Mouse (Mus musculus) T-cell, adult 2 months (primary cell): Measurements from ENCODE around the gene Susd4.

Experiments
- DNase-seq: peaks from one replicate; pipeline ENCODE4 v3.0.0; 2022; ENCODE audit warnings: low spot score

Susd4 gene

GRCm38 (mm10) chr1:182763716-182764461 is at the start of gene Susd4:
Gene Susd4 (plus strand): TSS chr1:182763860.
- peak; percentile 83 for DNase-seq

GRCm38 (mm10) chr1:182714236-182714935 is 49.3 kb upstream of the Susd4 start:
- DNase-seq: no peak

- no peak for DNase-seq
Measured at GRCm38 (mm10) chr1:182727541-182727940, 36.1 kb upstream of the Susd4 start.

DNA sequence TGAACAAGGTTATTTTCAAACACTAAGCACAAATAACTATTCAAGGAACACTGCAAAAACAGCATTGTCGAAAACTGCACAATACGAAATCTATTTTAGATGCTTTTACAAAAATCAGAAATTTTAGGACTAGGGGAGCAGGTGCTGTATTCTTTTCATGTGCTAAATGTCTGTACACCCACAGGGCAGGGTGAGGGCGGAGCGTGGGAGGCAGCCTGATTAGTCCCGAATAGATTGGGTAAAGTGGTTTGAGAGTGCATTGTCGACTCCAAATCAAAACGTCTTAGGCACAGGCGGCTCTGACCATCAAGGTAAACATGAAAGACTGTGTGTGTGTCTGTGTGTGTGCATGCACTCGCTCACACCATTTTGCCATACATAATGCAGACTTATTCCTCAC is 34.7 kb upstream of the Susd4 start:
- DNase-seq: no peak

GRCm38 (mm10) chr1:182732695-182733094 is 31.0 kb upstream of the Susd4 start:
- DNase-seq: no peak

- DNase-seq: no peak
Measured at GRCm38 (mm10) chr1:182735891-182736290, 27.8 kb upstream of the Susd4 start.

GRCm38 (mm10) chr1:182747081-182747480 is 16.6 kb upstream of the Susd4 start:
- no peak for DNase-seq

- no peak for DNase-seq
Measured at GRCm38 (mm10) chr1:182747834-182748233, 15.8 kb upstream of the Susd4 start.

DNA sequence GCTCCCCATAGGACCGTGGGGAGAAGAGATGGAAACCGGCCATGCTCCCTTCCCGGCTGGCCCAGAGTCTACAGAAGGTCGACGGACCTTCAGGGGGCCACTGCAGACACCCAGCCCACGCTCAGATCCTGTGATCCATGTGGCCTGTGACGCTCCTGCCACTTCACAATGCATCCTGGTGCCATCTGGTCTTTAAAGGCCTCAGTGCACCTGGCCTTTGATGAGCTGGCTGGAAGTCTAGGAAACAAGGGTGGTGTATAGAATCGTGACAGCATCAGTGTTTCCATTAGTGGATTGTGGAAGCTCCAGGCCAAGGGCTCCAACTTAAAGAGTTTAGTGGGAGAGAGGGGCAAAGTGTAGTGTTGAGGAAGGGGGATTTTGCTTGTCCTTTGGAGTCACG is 14.6 kb upstream of the Susd4 start, which contains the start of gene Ccdc185:
Gene Ccdc185, minus strand, starts transcription at position 101 of the 400 bp plus-strand sequence.
- DNase-seq: no peak

- DNase-seq: no peak
Measured at GRCm38 (mm10) chr1:182751301-182751700, 12.4 kb upstream of the Susd4 start.

- no peak for DNase-seq
Measured at GRCm38 (mm10) chr1:182753694-182754093, 10.0 kb upstream of the Susd4 start.

DNA sequence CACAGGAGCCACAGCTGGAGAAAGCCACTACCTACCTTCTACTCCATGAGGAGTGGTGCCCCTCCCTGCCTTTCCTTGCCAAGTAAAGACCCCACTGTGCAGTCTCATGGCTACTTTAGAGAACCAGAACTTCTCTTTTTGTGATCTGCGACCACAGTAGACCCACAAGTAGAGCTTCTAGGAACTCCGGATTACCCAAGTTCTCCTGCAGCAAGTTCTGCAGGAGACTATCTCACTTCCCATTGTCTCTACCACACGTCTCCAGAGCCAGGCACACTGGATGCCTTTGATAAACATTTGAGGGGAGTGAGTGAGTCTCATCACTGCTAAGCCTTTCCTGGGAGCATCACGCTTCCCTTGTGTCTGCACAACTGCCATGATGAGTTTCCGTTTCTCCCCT is 8.8 kb upstream of the Susd4 start:
- no peak for DNase-seq

GRCm38 (mm10) chr1:182758783-182759182 is 4.9 kb upstream of the Susd4 start:
- no peak for DNase-seq

DNA sequence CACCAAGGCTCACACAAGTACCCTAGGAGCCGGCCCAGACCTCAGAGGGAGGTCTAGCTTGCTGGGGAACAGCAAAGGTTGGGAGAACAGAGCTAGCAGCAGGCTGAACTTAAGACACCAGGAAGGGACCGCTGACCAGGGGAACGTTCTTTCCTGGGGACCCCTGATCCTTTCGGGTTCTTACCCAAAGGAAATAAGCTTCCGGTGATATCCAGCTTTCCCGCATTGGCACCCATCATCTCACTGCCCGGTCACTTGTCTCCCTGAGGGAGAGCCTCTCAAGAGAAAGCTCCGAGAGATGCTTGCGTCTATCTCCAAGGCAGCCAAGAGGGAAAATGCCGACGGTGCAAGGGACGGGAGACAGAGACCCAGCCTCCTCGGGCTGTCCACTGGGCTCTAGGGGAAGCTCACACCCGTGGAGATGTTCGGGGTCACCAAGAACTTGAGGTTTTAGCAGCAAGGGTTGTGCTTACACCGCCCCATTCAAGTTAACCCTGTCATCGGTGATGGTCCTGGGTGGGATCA is 407 bp upstream of the Susd4 start:
- DNase-seq: no peak

- no peak for DNase-seq
Measured at GRCm38 (mm10) chr1:182764541-182765281, 1.1 kb downstream of the Susd4 start.

DNA sequence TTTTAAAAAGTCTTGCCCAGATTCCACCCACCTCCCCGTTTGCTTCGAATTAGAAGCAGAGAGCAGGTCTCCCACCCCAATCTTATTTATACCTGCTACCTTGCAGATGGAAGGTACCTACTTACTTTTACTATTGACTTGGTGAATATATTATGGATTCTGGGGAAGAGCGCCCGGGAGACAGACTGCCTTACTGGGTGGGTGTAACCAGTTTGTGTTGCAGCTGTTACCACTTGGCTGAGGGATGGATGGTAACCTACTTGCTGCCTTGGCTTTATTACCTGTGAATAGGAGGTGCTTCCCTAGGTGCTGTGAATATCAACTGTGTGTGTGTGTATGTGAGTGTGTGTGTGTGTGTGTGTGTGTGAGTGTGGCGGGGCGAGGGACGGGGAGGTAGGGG is 11.9 kb downstream of the Susd4 start:
- no peak for DNase-seq

DNA sequence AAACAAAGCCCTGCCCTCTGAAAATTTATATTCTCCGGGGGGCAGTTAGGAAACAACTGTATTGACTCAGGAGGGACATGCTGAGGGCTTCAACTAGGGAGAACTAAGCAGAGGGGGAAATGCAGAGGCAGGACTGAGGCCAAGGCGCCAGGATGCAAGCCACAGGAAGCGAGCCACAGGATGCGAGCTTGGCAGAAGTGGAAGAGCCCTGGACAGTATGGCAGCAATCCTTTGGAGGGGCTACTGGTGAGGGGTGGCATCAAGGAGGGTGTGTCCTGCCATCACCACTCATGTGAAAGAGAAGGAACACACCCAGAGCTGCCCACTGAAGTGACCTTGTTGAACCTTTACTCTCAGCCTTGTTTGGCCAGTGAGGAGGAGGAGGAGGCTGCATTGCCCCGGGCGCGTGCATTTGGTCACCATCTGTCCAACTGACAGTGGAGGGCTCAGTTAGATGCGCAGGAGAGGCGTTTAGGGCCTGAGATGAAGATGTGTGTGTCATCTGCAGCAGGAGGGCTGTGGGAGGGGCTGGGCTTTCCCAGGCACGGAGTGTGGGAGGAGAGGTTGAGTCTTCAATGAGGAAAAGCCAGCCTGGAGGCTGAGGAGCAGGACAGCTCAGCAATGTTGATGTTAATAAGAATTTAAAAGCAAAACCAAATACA is 13.2 kb downstream of the Susd4 start:
- DNase-seq: no peak

GRCm38 (mm10) chr1:182778225-182778624 is 14.6 kb downstream of the Susd4 start:
- no peak for DNase-seq

GRCm38 (mm10) chr1:182779024-182779520 is 15.4 kb downstream of the Susd4 start:
- no peak for DNase-seq

DNA sequence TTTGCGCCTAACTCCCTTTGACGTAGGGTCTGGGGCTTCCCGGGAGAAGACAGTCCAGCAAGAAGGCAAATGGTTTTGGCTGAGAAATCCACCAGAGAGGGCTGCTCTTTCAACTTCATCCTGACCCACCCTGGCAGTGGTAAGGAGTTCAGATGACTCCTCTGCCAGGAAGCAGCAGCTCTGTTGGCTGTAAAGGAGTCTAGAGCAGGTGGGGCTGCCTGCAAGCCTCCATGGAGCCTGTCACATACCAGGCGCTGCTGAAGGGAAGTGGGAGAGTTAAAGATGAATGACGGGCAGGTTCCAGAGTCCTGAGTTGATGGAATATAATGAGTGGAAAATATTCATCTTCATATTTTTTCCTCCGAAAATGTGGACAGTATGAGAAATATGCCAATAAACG is 20.1 kb downstream of the Susd4 start:
- DNase-seq: no peak

DNA sequence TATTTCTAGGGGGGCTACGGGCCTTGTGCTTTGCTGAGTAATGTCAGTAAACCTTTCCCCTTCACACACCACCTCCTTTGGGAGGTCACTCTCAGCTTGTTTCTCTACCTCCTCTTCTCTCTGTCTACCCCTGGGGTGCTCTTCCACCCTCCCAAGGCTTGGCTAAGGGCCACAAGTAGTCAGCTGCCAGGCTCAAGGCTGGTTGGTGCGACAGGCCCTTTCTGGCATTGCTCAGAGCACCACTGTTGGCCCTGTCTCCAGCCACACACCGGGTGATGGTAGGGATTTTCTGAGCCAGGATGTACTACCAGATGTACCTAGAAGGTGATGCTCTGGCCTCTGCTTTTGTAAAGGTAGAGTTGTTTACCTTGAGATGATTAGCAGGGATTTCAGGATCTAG is 21.1 kb downstream of the Susd4 start:
- no peak for DNase-seq

GRCm38 (mm10) chr1:182785504-182785903 is 21.8 kb downstream of the Susd4 start:
- DNase-seq: no peak
